Mouse (Mus musculus) heart, postnatal 0 days (tissue): ENCODE measurements around the gene Nfrkb.
A peak's percentile ranks its signal among the peaks of the same experiment; 100 is the strongest.

Experiments used
- CTCF ChIP-seq: IDR thresholded peaks from 2 replicates; pipeline ENCODE4 v1.5.1; 2016; ENCODE audit warnings: antibody characterized with exemption, control low read depth, low read depth
- EP300 ChIP-seq: IDR thresholded peaks from 2 replicates; pipeline ENCODE4 v1.6.1; 2016; ENCODE audit warnings: antibody characterized with exemption, low read depth

GRCm38 (mm10) chr9:31405217-31405616, 19.2 kb downstream of the Nfrkb start:
- peak; percentile 46 for TF ChIP-seq CTCF
- no peak for TF ChIP-seq EP300
